Mouse (Mus musculus): ENCODE measurements at regions not wholly inside any gene's neighbourhood (a gene's known extent, or its start where the extent isn't known, plus 50 kb on each side); places are given as distances from the start of the nearest gene placed in this dataset.

DNA sequence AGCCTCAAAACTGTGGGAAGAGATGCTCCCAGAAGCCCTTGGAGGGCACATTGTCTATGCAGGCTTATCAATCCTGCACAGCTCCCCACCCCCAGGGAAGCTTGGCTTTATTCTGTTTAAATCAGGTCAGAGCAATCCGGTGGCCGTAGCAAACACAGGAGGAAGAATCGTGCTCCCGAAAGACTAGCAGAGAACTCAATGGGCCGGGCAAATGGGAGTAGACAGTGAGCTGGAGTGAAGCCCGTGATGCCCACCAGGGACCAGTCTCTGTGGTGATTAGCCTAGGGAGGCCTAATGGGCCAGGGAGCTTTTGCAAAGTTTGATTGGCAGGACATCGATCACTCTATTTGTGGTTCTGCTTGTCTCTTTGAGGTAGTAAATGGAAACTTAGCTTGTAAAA, 51.0 kb upstream of the Tcerg1l start:
- ATAC-seq (replicated peaks; ENCODE audit: low FRiP score, low TSS enrichment, poor library complexity, severe bottlenecking), result no peak

Measured in megakaryocyte-erythroid progenitor cell, adult 5-6 weeks (primary cell).